Mouse (Mus musculus) stomach, embryonic 16.5 days (tissue): ENCODE results near the gene Entpd8. TPM values are rescaled to one million over a fixed set of nuclear protein-coding genes. Genes with fewer than 3 reads are reported as not detected.
A peak's percentile ranks its signal among the peaks of the same experiment; 100 is the strongest.

Source experiments
- ATAC-seq: fragments of 200-750 bp; cut with Nextera tagmentation; 2 replicates; pipeline ENCODE4 v1.8.0; 2017; ENCODE audit warnings: moderate number of reproducible peaks, moderate TSS enrichment; ENCODE audit not compliant: insufficient read depth, low FRiP score
- H3K27ac ChIP-seq: fragments of 300-500 bp; sonication (generic); 2 replicates; pipeline ENCODE4 v1.5.1; 2014; ENCODE audit warnings: low read length
- H3K27me3 ChIP-seq: fragments of 300-500 bp; sonication (generic); 2 replicates; pipeline ENCODE4 v1.6.1; 2014; ENCODE audit warnings: low read length, control low read depth, mixed read lengths; ENCODE audit not compliant: control insufficient read depth, insufficient read depth
- H3K36me3 ChIP-seq: fragments of 300-500 bp; sonication (generic); 2 replicates; pipeline ENCODE4 v1.6.1; 2014; ENCODE audit warnings: low read length; ENCODE audit not compliant: control insufficient read depth, insufficient read depth
- H3K4me1 ChIP-seq: fragments of 300-500 bp; sonication (generic); 2 replicates; pipeline ENCODE4 v1.6.1; 2014; ENCODE audit warnings: low read length, control low read depth, mixed read lengths; ENCODE audit not compliant: control insufficient read depth, insufficient read depth
- H3K4me2 ChIP-seq: fragments of 300-500 bp; sonication (generic); 2 replicates; pipeline ENCODE4 v1.6.1; 2014; ENCODE audit warnings: low read depth, low read length, mixed read lengths
- H3K4me3 ChIP-seq: fragments of 300-500 bp; sonication (generic); replicated peaks from 2 replicates; pipeline ENCODE4 v1.5.1; 2014; ENCODE audit warnings: mild to moderate bottlenecking, low read length
- H3K9ac ChIP-seq: fragments of 300-500 bp; sonication (generic); 2 replicates; pipeline ENCODE4 v1.6.1; 2014; ENCODE audit warnings: low read length
- H3K9me3 ChIP-seq: fragments of 300-500 bp; sonication (generic); replicated peaks from 2 replicates; pipeline ENCODE4 v1.6.1; 2016; ENCODE audit warnings: low read length, control low read depth; ENCODE audit not compliant: control insufficient read depth
- WGBS: fragments of 180-500 bp; shearing (Covaris S2); extraction: QIAGEN DNeasy Blood & Tissue Kit; methylation state at CpG from one replicate; pipeline ENCODE4 v1.1.7; 2014; 5-methylcytosine and 5-hydroxymethylcytosine counted together
- polyA plus RNA-seq: library from polyadenylated mRNA; unstranded; fragments of >200 nt; fragmentation: Nextera tagmentation; extraction: Ambion mirVana; gene quantifications from 2 replicates; pipeline ENCODE4 v1.2.1, GENCODE M21; 2015

Entpd8 gene
- 2.5 and 2.6 TPM in 2 replicates for polyA plus RNA-seq

- Histone ChIP-seq H3K27ac (no peak within 1 kb of the TSS), H3K27me3 (no peaks in the 10 kb centered on the region), H3K4me3 (no peak within 1 kb of the TSS), H3K9ac (no peak within 1 kb of the TSS), H3K4me2 (no peak within 1 kb of the TSS), H3K9me3 (no peaks in the 10 kb centered on the region), H3K4me1 (no peaks in the 10 kb centered on the region), H3K36me3 (no peaks in the 10 kb centered on the region)
- peak; percentile 47; the same call in 1 of the 2 replicates for ATAC-seq
- WGBS: 47% methylated on average over 5 of the region's 5 CpGs
These were observed at the start of gene Entpd8 for GRCm38 (mm10) chr2:25080076-25080475. Gene Entpd8, plus strand, starts transcription at chr2:25080304.

GRCm38 (mm10) chr2:25034994-25035393, 45.1 kb upstream of the Entpd8 start:
- H3K4me3 ChIP-seq: no peak overlapping the region
- H3K27me3 ChIP-seq: no peaks in the 10 kb centered on the region
- H3K4me2 ChIP-seq: no peak overlapping the region
- H3K9ac ChIP-seq: no peak overlapping the region
- WGBS: 92% methylated on average over 4 of the region's 4 CpGs
- no peaks in the 10 kb centered on the region for H3K4me1 ChIP-seq
- no peaks in the 10 kb centered on the region for H3K36me3 ChIP-seq
- no peak overlapping the region for H3K27ac ChIP-seq
- ATAC-seq: no peak
- H3K9me3 ChIP-seq: no peaks in the 10 kb centered on the region

GRCm38 (mm10) chr2:25040089-25040488, 40.0 kb upstream of the Entpd8 start:
- Histone ChIP-seq H3K4me1 (no peaks in the 10 kb centered on the region), H3K4me2 (no peak overlapping the region), H3K9me3 (no peaks in the 10 kb centered on the region), H3K9ac (no peak overlapping the region), H3K36me3 (no peaks in the 10 kb centered on the region), H3K27ac (no peak overlapping the region), H3K4me3 (no peak overlapping the region), H3K27me3 (no peaks in the 10 kb centered on the region)
- 70% methylated on average over 5 of the region's 5 CpGs for WGBS
- no peak for ATAC-seq

- no peaks in the 10 kb centered on the region for H3K9me3 ChIP-seq
- no peak overlapping the region for H3K9ac ChIP-seq
- no peak overlapping the region for H3K4me2 ChIP-seq
- H3K4me3 ChIP-seq: no peak overlapping the region
- H3K27ac ChIP-seq: no peak overlapping the region
- no peaks in the 10 kb centered on the region for H3K27me3 ChIP-seq
- no peaks in the 10 kb centered on the region for H3K36me3 ChIP-seq
- H3K4me1 ChIP-seq: peaks cover 11% of the 10 kb centered on the region
- ATAC-seq: no peak
- WGBS: 87% methylated on average over 7 of the region's 7 CpGs
These were observed 29.2 kb upstream of the Entpd8 start for GRCm38 (mm10) chr2:25050921-25051320.

GRCm38 (mm10) chr2:25051450-25051849, 28.7 kb upstream of the Entpd8 start:
- Histone ChIP-seq H3K9ac (no peak overlapping the region), H3K36me3 (no peaks in the 10 kb centered on the region), H3K27ac (no peak overlapping the region), H3K9me3 (no peaks in the 10 kb centered on the region), H3K4me1 (peaks cover 11% of the 10 kb centered on the region), H3K27me3 (no peaks in the 10 kb centered on the region), H3K4me3 (no peak overlapping the region), H3K4me2 (no peak overlapping the region)
- WGBS: 82% methylated on average over 8 of the region's 8 CpGs
- no peak for ATAC-seq

- Histone ChIP-seq H3K27ac (no peak overlapping the region), H3K4me1 (peaks cover 11% of the 10 kb centered on the region)
These were observed 27.0 kb upstream of the Entpd8 start for GRCm38 (mm10) chr2:25053101-25053500.

GRCm38 (mm10) chr2:25054221-25055067, 25.7 kb upstream of the Entpd8 start, which contains the start of gene Nsmf:
Gene Nsmf, plus strand, starts transcription at chr2:25054355.
- H3K27ac ChIP-seq: no peak within 1 kb of the TSS
- WGBS: 4% methylated on average over 47 of the region's 47 CpGs
- no peaks in the 10 kb centered on the region for H3K36me3 ChIP-seq
- peak within 1 kb of the TSS; percentile 81 for H3K4me3 ChIP-seq
- peak; percentile 92 for ATAC-seq
- peaks cover 11% of the 10 kb centered on the region for H3K4me1 ChIP-seq
- no peaks in the 10 kb centered on the region for H3K9me3 ChIP-seq
- peak within 1 kb of the TSS; percentile 91 for H3K9ac ChIP-seq
- H3K27me3 ChIP-seq: no peaks in the 10 kb centered on the region
- H3K4me2 ChIP-seq: peak within 1 kb of the TSS; percentile 85

More at GRCm38 (mm10) chr2:25053101-25053500, 27.0 kb upstream of the Entpd8 start:
- Histone ChIP-seq H3K27me3 (no peaks in the 10 kb centered on the region), H3K9ac (no peak overlapping the region), H3K4me3 (no peak overlapping the region), H3K4me2 (no peak overlapping the region), H3K36me3 (no peaks in the 10 kb centered on the region), H3K9me3 (no peaks in the 10 kb centered on the region)
- no peak for ATAC-seq
- WGBS: 90% methylated on average over 6 of the region's 6 CpGs

- ATAC-seq: 0 out of 2 replicates have a peak, but pooled peaks have one; percentile 5
- H3K9me3 ChIP-seq: no peaks in the 10 kb centered on the region
These were observed 25.1 kb upstream of the Entpd8 start for GRCm38 (mm10) chr2:25055068-25055405.

GRCm38 (mm10) chr2:25055409-25056155, 24.5 kb upstream of the Entpd8 start:
- peaks cover 11% of the 10 kb centered on the region for H3K4me1 ChIP-seq
- H3K9me3 ChIP-seq: no peaks in the 10 kb centered on the region
- no peaks in the 10 kb centered on the region for H3K27me3 ChIP-seq
- WGBS: 90% methylated on average over 21 of the region's 21 CpGs
- H3K9ac ChIP-seq: peak overlapping the region; percentile 91
- peak overlapping the region; percentile 85 for H3K4me2 ChIP-seq
- ATAC-seq: no peak
- no peak overlapping the region for H3K27ac ChIP-seq
- peak overlapping the region; percentile 81; the same call in 1 of the 2 replicates for H3K4me3 ChIP-seq
- H3K36me3 ChIP-seq: no peaks in the 10 kb centered on the region

More at GRCm38 (mm10) chr2:25055068-25055405, 25.1 kb upstream of the Entpd8 start:
- Histone ChIP-seq H3K36me3 (no peaks in the 10 kb centered on the region), H3K9ac (peak overlapping the region; percentile 91), H3K4me1 (peaks cover 11% of the 10 kb centered on the region), H3K27me3 (no peaks in the 10 kb centered on the region), H3K27ac (no peak overlapping the region), H3K4me3 (peak overlapping the region; percentile 81), H3K4me2 (peak overlapping the region; percentile 85)
- WGBS: 65% methylated on average over 2 of the region's 2 CpGs
